Mouse (Mus musculus): ENCODE results near the gene Gm20388.

- no peak for TF ChIP-seq HCFC1 (IDR thresholded peaks at IDR 0.05; ENCODE audit: borderline replicate concordance, insufficient read depth, low read length)
- TF ChIP-seq ZC3H11A (IDR thresholded peaks at IDR 0.05; ENCODE audit: borderline replicate concordance, low read depth, low read length), result no peak
- no peak for TF ChIP-seq ZNF384 (IDR thresholded peaks at IDR 0.05; ENCODE audit: low read depth, low read length)
Observed at GRCm38 (mm10) chr8:120562680-120563347, 652.2 kb downstream of the Gm20388 start.
